ENCODE assay signal across 18 mouse cellular contexts in the genomic region with DNA sequence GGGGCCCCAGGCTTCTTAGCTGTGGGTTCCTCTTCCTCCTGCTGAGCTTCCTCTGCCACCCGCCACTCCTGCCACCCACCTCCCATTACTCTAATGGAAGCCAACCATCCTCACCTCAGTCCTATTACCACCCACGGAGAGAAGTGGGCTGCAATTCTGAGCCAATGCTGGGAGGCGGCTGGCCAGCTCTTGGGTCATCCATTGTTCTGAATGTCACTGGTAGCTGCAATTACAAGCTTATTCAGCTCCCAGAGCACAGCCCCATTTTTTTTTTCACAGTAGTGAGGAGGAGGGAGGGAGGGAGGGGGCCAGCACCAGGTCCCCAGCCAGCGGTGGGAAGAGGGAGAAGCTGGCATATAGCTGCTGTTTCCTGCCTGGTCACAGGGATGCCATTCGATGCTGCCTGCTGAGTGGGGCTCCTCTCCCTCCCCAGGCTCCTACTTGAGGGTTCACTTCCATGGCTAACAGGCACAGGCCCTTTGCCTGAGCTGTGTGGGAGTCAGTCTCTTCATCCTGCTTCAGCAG. TPM values are rescaled to one million over a fixed set of nuclear protein-coding genes. Genes with fewer than 3 reads are reported as not detected.
A peak's percentile ranks its signal among the peaks of the same experiment; 100 is the strongest.
DNase-seq lines count a peak whose midpoint lies in the region; ATAC-seq and TF ChIP-seq lines count a peak whose summit lies in the region.
"Had no signal": no experiment of that assay in that cellular context is flagged by ENCODE, and none has a peak within 500 bp of the region (broad histone marks: within the 10 kb centered on the region; RNA-seq: fewer than 3 reads in every experiment).

No protein-coding gene starts in this region.

- WGBS in hindbrain, embryonic 15.5 days = 14% methylated on average over 5 of the region's 5 CpGs
- WGBS in hindbrain, embryonic 14.5 days = 16% methylated on average over 5 of the region's 5 CpGs
- 11% methylated on average over 5 of the region's 5 CpGs for WGBS in forebrain, embryonic 15.5 days
- WGBS in olfactory bulb, adult 2 months = 11% methylated on average over 5 of the region's 5 CpGs

- peaks cover 7% of the 10 kb centered on the region; the same call in 1 of the 2 replicates for H3K4me1 ChIP-seq in hindbrain, embryonic 15.5 days (replicated peaks)
- peaks cover 7% of the 10 kb centered on the region for H3K4me1 ChIP-seq in hindbrain, embryonic 14.5 days (replicated peaks; ENCODE audit: control insufficient read depth, insufficient read depth, low read length)
- H3K4me1 ChIP-seq in forebrain, embryonic 15.5 days = no peaks in the 10 kb centered on the region
- peaks cover 35% of the 10 kb centered on the region for H3K4me1 ChIP-seq in olfactory bulb, adult 2 months (ENCODE audit: control insufficient read depth, insufficient read depth, low read length)
- H3K4me1 ChIP-seq: heart, embryonic 10.5 days; limb, embryonic 12.5 days; liver, embryonic 12.5 days had no signal

- H3K9ac ChIP-seq in hindbrain, embryonic 15.5 days = no peak overlapping the region
- no peak overlapping the region for H3K9ac ChIP-seq in hindbrain, embryonic 14.5 days
- H3K9ac ChIP-seq in forebrain, embryonic 15.5 days (replicated peaks) = no peak overlapping the region
- H3K9ac ChIP-seq: limb, embryonic 12.5 days; liver, embryonic 12.5 days; lung, embryonic 14.5 days; midbrain, embryonic 12.5 days had no signal

- peaks cover 14% of the 10 kb centered on the region for H3K36me3 ChIP-seq in hindbrain, embryonic 15.5 days
- peaks cover 9% of the 10 kb centered on the region for H3K36me3 ChIP-seq in hindbrain, embryonic 14.5 days (replicated peaks; ENCODE audit: control insufficient read depth, insufficient read depth)
- no peaks in the 10 kb centered on the region for H3K36me3 ChIP-seq in forebrain, embryonic 15.5 days
- H3K36me3 ChIP-seq: heart, embryonic 10.5 days; limb, embryonic 12.5 days; liver, embryonic 12.5 days; midbrain, embryonic 12.5 days had no signal

- H3K27ac ChIP-seq in hindbrain, embryonic 15.5 days (replicated peaks) = 0 out of 2 replicates have a peak overlapping the region, but pooled peaks have one; percentile 6
- no peak overlapping the region for H3K27ac ChIP-seq in hindbrain, embryonic 14.5 days
- H3K27ac ChIP-seq in forebrain, embryonic 15.5 days (replicated peaks) = no peak overlapping the region
- H3K27ac ChIP-seq in olfactory bulb, adult 2 months (ENCODE audit: insufficient read depth, low read depth, low read length) = peak overlapping the region; percentile 55
- H3K27ac ChIP-seq: heart, embryonic 10.5 days; limb, embryonic 12.5 days; liver, embryonic 12.5 days; midbrain, embryonic 12.5 days had no signal

- no peak for ATAC-seq in hindbrain, embryonic 15.5 days (ENCODE audit: low FRiP score, low read depth)
- no peak; the same call in 1 of the 2 replicates for ATAC-seq in hindbrain, embryonic 14.5 days (ENCODE audit: low FRiP score)
- ATAC-seq in forebrain, embryonic 15.5 days (replicated peaks) = peak; percentile 38; the same call in 1 of the 2 replicates
- ATAC-seq: liver, embryonic 12.5 days had no signal

- no peak for TF ChIP-seq POLR2A in olfactory bulb, adult 2 months (IDR thresholded peaks at IDR 0.05; ENCODE audit: insufficient read depth, low read depth, low read length)

- no peak overlapping the region for H3K4me3 ChIP-seq in hindbrain, embryonic 15.5 days
- no peak overlapping the region for H3K4me3 ChIP-seq in hindbrain, embryonic 14.5 days (replicated peaks; ENCODE audit: low read length)
- no peak overlapping the region for H3K4me3 ChIP-seq in forebrain, embryonic 15.5 days
- H3K4me3 ChIP-seq in olfactory bulb, adult 2 months (ENCODE audit: insufficient read depth, low read depth, low read length) = no peak overlapping the region
- H3K4me3 ChIP-seq: heart, embryonic 10.5 days; limb, embryonic 12.5 days; liver, embryonic 12.5 days; midbrain, embryonic 12.5 days had no signal

- DNase-seq in hindbrain, embryonic 14.5 days (ENCODE audit: low spot score) = no peak
- peak; percentile 63 for DNase-seq in brain, adult 2 months (ENCODE audit: low read depth, low spot score)
- DNase-seq in thymus, postnatal 14 days = no peak
- no peak for DNase-seq in lung, postnatal 36 days
- DNase-seq: B cell, adult 2 months; cerebellum, adult 8-10 months; kidney, adult 8-10 months; kidney, postnatal 14 days; lung, embryonic 14.5 days; lung, postnatal 4 days; thymus, postnatal 36 days had no signal

- no peaks in the 10 kb centered on the region for H3K27me3 ChIP-seq in hindbrain, embryonic 15.5 days
- H3K27me3 ChIP-seq in hindbrain, embryonic 14.5 days (ENCODE audit: control insufficient read depth, insufficient read depth, low read length) = no peaks in the 10 kb centered on the region
- no peaks in the 10 kb centered on the region for H3K27me3 ChIP-seq in forebrain, embryonic 15.5 days
- H3K27me3 ChIP-seq: liver, embryonic 12.5 days; midbrain, embryonic 12.5 days had no signal

- H3K9me3 ChIP-seq in hindbrain, embryonic 15.5 days = no peaks in the 10 kb centered on the region
- H3K9me3 ChIP-seq in hindbrain, embryonic 14.5 days (ENCODE audit: control insufficient read depth, low read length) = no peaks in the 10 kb centered on the region
- H3K9me3 ChIP-seq in forebrain, embryonic 15.5 days = no peaks in the 10 kb centered on the region
- H3K9me3 ChIP-seq: heart, embryonic 10.5 days; limb, embryonic 12.5 days; liver, embryonic 12.5 days; midbrain, embryonic 12.5 days had no signal

- H3K4me2 ChIP-seq in hindbrain, embryonic 15.5 days = no peak overlapping the region
- H3K4me2 ChIP-seq in hindbrain, embryonic 14.5 days (replicated peaks) = no peak overlapping the region
- H3K4me2 ChIP-seq in forebrain, embryonic 15.5 days (replicated peaks) = no peak overlapping the region
- H3K4me2 ChIP-seq: limb, embryonic 12.5 days; liver, embryonic 12.5 days; lung, embryonic 14.5 days; midbrain, embryonic 12.5 days had no signal

- no peak for TF ChIP-seq CTCF in olfactory bulb, adult 2 months (IDR thresholded peaks at IDR 0.05; ENCODE audit: insufficient read depth, low read depth, low read length)

RNA-seq across cellular contexts. Expression of a gene that starts 32.7 kb away (rescaled TPM):
- 13.5 and 15.4 TPM in 2 replicates for polyA plus RNA-seq in hindbrain, embryonic 15.5 days (2015; fragmentation: Nextera tagmentation; extraction: Ambion mirVana)
- polyA plus RNA-seq in hindbrain, embryonic 14.5 days (2014; fragmentation: Nextera tagmentation; extraction: Ambion mirVana) = 17.3 and 19.7 TPM in 2 replicates
- polyA plus RNA-seq in forebrain, embryonic 15.5 days (2015; fragmentation: Nextera tagmentation; extraction: Ambion mirVana) = 4.8 and 5.1 TPM in 2 replicates
- polyA plus RNA-seq in olfactory bulb, adult 2 months (2012; ENCODE audit: insufficient read depth, insufficient read length, low replicate concordance, missing spikeins) = not detected in 2 replicates
- polyA plus RNA-seq: liver, embryonic 12.5 days; lung, embryonic 14.5 days had no signal

Comparison
In these comparisons a context has a peak if more than half of its experiments do, and no peak if none do; other contexts are left out.
1. H3K27ac ChIP-seq: peak in hindbrain, embryonic 15.5 days (single experiment) and olfactory bulb, adult 2 months (single experiment); none in hindbrain, embryonic 14.5 days (single experiment) and forebrain, embryonic 15.5 days (single experiment).